Mouse (Mus musculus): ENCODE results near the gene Ankub1.

DNA sequence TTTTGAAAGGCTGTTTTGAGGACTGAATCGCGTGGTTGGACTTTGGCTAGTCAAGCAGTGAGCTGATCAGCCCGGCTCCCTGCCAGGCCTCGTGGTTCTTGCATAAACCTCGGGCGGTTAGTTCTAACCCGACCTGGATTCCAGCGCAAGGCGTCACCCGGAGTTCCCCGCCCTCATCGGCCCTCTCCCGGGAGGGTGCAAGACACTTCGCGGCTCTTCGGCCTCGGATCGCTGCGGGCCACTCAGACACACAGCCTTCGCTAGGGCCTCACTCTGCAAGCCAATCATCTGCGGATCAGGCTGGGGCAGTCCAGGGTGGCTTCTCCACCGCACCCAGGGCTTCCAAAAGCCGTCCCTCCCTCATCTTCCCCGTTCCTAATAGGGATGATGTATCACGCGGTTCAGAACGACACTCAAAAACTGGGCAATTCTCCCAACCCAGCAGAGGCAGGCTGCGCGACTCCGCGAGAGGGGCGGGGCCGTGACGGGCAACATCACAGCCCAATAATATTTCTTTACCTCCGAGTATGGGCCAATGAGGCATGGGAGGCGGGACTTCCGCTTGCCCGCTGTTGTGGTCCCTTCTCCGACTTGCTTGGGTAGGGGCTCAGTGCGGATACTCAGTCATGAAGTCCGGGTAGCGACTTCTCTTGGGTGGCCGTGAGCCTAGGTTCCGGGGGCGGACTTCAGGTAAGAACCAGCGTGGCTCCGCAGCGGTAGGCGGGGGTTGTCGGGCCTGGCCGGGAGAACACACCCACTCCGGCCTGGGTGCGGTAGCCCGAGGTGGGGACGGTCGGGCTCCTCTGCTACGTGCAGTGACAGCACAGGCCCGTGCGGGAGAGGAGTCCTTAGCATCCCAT, 43.1 kb upstream of the Ankub1 start, which contains the start of gene Rnf13:
- TF ChIP-seq POLR2A (IDR thresholded peaks at IDR 0.05; ENCODE audit: low read depth, low read length), result peak; percentile 74
- no peak for TF ChIP-seq CTCF (IDR thresholded peaks at IDR 0.05; ENCODE audit: borderline replicate concordance, insufficient read depth, low read length)
